Mouse (Mus musculus) heart, postnatal 0 days (tissue): ENCODE results near the gene Smoc2. TPM values are rescaled to one million over a fixed set of nuclear protein-coding genes. Genes with fewer than 3 reads are reported as not detected.
A peak's percentile ranks its signal among the peaks of the same experiment; 100 is the strongest.

ENCODE experiments used
- ATAC-seq: fragments of 200-750 bp; cut with Nextera tagmentation; 2 replicates; pipeline ENCODE4 v1.8.0; 2017; ENCODE audit warnings: low read depth, moderate number of reproducible peaks, moderate library complexity; ENCODE audit not compliant: insufficient read depth
- DNase-seq: peaks from one replicate; pipeline ENCODE4 v3.0.0-alpha.2; 2016; ENCODE audit warnings: low spot score
- H3K27ac ChIP-seq: fragments of 300-500 bp; sonication (generic); 2 replicates; pipeline ENCODE4 v1.5.1; 2014; ENCODE audit warnings: low read depth, mild to moderate bottlenecking
- H3K27me3 ChIP-seq: fragments of 300-500 bp; sonication (generic); 2 replicates; pipeline ENCODE4 v1.6.1; 2014; ENCODE audit warnings: low read length, mixed read lengths; ENCODE audit not compliant: control insufficient read depth, insufficient read depth
- H3K36me3 ChIP-seq: fragments of 300-500 bp; sonication (generic); replicated peaks from 2 replicates; pipeline ENCODE4 v1.6.1; 2014; ENCODE audit warnings: low read length, mixed read lengths; ENCODE audit not compliant: control insufficient read depth, insufficient read depth
- H3K4me1 ChIP-seq: fragments of 300-500 bp; sonication (generic); 2 replicates; pipeline ENCODE4 v1.6.1; 2014; ENCODE audit warnings: antibody characterized with exemption; ENCODE audit not compliant: control insufficient read depth, insufficient read depth
- H3K4me2 ChIP-seq: fragments of 300-500 bp; sonication (generic); 2 replicates; pipeline ENCODE4 v1.6.1; 2014; ENCODE audit warnings: low read depth, mild to moderate bottlenecking, low read length, moderate library complexity
- H3K4me3 ChIP-seq: fragments of 300-500 bp; sonication (generic); 2 replicates; pipeline ENCODE4 v1.5.1; 2014; ENCODE audit warnings: low read depth, low read length
- H3K9ac ChIP-seq: fragments of 300-500 bp; sonication (generic); replicated peaks from 2 replicates; pipeline ENCODE4 v1.6.1; 2014; ENCODE audit warnings: low read depth, low read length, mixed read lengths
- H3K9me3 ChIP-seq: fragments of 300-500 bp; sonication (generic); replicated peaks from 2 replicates; pipeline ENCODE4 v1.6.1; 2016; ENCODE audit warnings: low read length; ENCODE audit not compliant: control insufficient read depth
- CTCF ChIP-seq: IDR thresholded peaks from 2 replicates; pipeline ENCODE4 v1.5.1; 2016; ENCODE audit warnings: antibody characterized with exemption, control low read depth, low read depth
- EP300 ChIP-seq: IDR thresholded peaks from 2 replicates; pipeline ENCODE4 v1.6.1; 2016; ENCODE audit warnings: antibody characterized with exemption, low read depth
- WGBS: fragments of 180-500 bp; shearing (Covaris S2); extraction: QIAGEN DNeasy Blood & Tissue Kit; methylation state at CpG from one replicate; pipeline ENCODE4 v1.1.7; 2014; 5-methylcytosine and 5-hydroxymethylcytosine counted together
- polyA plus RNA-seq: library from polyadenylated mRNA; unstranded; fragments of >200 nt; fragmentation: Nextera tagmentation; extraction: Ambion mirVana; gene quantifications from 2 replicates; pipeline ENCODE4 v1.2.1, GENCODE M21; 2015
- total RNA-seq: library from RNA; depleted of rRNA; stranded (reverse); fragments of >200 nt; gene quantifications from 2 replicates; pipeline ENCODE4 v1.2.3, GENCODE M21; 2014; ENCODE audit warnings: low replicate concordance

Smoc2 gene
- total and polyA plus RNA-seq, 2 experiments from 2014 or later = 22.0 to 24.7 TPM

DNA sequence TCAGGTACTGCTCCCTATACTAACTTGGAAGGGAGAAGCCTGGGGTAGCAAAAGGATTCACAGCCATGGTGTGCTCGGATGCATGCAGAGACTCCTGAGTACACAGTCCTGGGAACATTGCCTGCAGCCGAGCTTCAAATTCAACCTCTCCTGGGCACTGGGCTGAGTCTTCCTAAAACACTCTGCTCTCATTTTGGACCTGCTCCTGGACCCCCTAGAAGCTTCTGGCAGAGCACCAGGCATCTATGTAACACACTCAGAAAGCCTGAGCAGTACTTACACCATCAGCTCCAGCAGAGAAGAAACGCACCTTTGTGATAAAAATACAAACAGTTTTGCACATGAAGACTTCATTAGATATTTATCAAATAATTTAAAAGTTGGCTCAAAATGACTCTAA lies 18.3 kb upstream of the Smoc2 start:
- Histone ChIP-seq H3K4me1 (peaks cover 8% of the 10 kb centered on the region; the same call in 1 of the 2 replicates), H3K36me3 (no peaks in the 10 kb centered on the region), H3K9ac (no peak overlapping the region), H3K9me3 (no peaks in the 10 kb centered on the region), H3K4me2 (no peak overlapping the region), H3K27ac (no peak overlapping the region), H3K4me3 (no peak overlapping the region), H3K27me3 (no peaks in the 10 kb centered on the region)
- ATAC-seq = no peak
- 76% methylated on average over 3 of the region's 3 CpGs for WGBS
- TF ChIP-seq EP300 = no peak
- no peak for TF ChIP-seq CTCF
- DNase-seq = no peak

GRCm38 (mm10) chr17:14262217-14262616 lies 17.1 kb upstream of the Smoc2 start:
- ATAC-seq = no peak
- H3K4me3 ChIP-seq = no peak overlapping the region
- H3K9me3 ChIP-seq = no peaks in the 10 kb centered on the region
- H3K9ac ChIP-seq = no peak overlapping the region
- H3K27ac ChIP-seq = no peak overlapping the region
- H3K27me3 ChIP-seq = no peaks in the 10 kb centered on the region
- peaks cover 8% of the 10 kb centered on the region; the same call in 1 of the 2 replicates for H3K4me1 ChIP-seq
- TF ChIP-seq EP300 (no peak), CTCF (no peak)
- 73% methylated on average over 10 of the region's 10 CpGs for WGBS
- H3K36me3 ChIP-seq = no peaks in the 10 kb centered on the region
- no peak for DNase-seq
- H3K4me2 ChIP-seq = no peak overlapping the region

DNA sequence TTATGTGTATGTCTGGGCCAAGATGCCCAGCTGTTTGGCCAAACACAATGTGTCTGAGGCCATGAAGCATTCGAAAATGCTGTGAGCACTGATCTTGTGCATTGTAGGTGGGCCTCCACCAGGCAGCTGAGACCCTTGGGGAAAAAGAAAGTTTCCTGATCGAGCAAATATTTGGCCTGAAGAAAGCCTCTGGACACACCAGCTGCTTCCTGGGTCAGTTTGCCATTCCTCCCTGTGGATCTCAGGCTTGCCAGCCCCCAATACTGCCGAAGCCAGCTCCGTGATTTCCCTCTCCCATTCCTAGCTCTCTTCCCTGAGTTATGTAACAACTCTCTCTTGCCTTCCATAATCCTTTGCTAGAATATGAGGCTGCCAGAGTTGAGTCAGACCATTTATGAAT lies 11.3 kb upstream of the Smoc2 start:
- DNase-seq (no peak), ATAC-seq (no peak)
- Histone ChIP-seq H3K9ac (no peak overlapping the region), H3K27ac (no peak overlapping the region), H3K4me2 (no peak overlapping the region), H3K9me3 (no peaks in the 10 kb centered on the region), H3K27me3 (0 out of 2 replicates have a peak, but pooled peaks cover 4% of the 10 kb centered on the region), H3K36me3 (no peaks in the 10 kb centered on the region), H3K4me1 (peaks cover 8% of the 10 kb centered on the region; the same call in 1 of the 2 replicates), H3K4me3 (no peak overlapping the region)
- WGBS = 72% methylated on average over 4 of the region's 4 CpGs
- TF ChIP-seq CTCF = no peak
- TF ChIP-seq EP300 = no peak

- no peak for ATAC-seq
- Histone ChIP-seq H3K9me3 (no peaks in the 10 kb centered on the region), H3K9ac (no peak overlapping the region), H3K27me3 (peaks cover 50% of the 10 kb centered on the region), H3K4me3 (no peak overlapping the region), H3K27ac (no peak overlapping the region), H3K4me2 (no peak overlapping the region), H3K36me3 (no peaks in the 10 kb centered on the region), H3K4me1 (no peaks in the 10 kb centered on the region)
- no peak for DNase-seq
- TF ChIP-seq CTCF (no peak), EP300 (no peak)
- 71% methylated on average over 6 of the region's 6 CpGs for WGBS
These were observed 5.9 kb upstream of the Smoc2 start for GRCm38 (mm10) chr17:14273386-14273785.

DNA sequence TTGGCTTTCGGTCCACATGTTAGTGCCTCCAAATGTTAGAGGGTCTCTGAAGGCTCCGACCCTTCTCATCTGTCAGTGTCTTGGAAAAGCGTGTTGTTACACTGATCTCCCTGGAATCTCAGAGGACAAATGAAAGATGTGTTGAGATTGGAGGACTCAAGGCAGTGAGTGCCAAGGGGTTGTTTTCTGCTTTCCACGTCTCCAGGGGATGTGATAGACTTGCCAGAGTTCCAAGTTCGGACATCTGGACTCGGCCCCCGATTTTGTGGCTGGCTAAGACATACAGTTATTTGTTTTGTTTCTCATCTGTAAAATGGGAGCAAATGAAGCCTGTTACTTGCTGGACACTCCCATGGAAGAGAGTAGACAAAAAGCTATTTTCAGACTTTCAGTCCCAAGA lies 2.0 kb upstream of the Smoc2 start:
- Histone ChIP-seq H3K27ac (no peak overlapping the region), H3K4me3 (no peak overlapping the region), H3K9me3 (no peaks in the 10 kb centered on the region), H3K4me1 (0 out of 2 replicates have a peak, but pooled peaks cover 3% of the 10 kb centered on the region), H3K9ac (no peak overlapping the region), H3K27me3 (peaks cover 89% of the 10 kb centered on the region), H3K4me2 (no peak overlapping the region), H3K36me3 (no peaks in the 10 kb centered on the region)
- ATAC-seq (no peak), DNase-seq (no peak)
- TF ChIP-seq CTCF (no peak), EP300 (no peak)
- 80% methylated on average over 7 of the region's 7 CpGs for WGBS

- DNase-seq (no peak), ATAC-seq (no peak)
- Histone ChIP-seq H3K36me3 (no peaks in the 10 kb centered on the region), H3K4me1 (0 out of 2 replicates have a peak, but pooled peaks cover 3% of the 10 kb centered on the region), H3K4me3 (peak overlapping the region; percentile 45), H3K27me3 (peaks cover 95% of the 10 kb centered on the region), H3K9me3 (no peaks in the 10 kb centered on the region), H3K9ac (no peak overlapping the region), H3K4me2 (peak overlapping the region; percentile 66), H3K27ac (no peak overlapping the region)
- 4% methylated on average over 10 of the region's 10 CpGs for whole genome bisulfite sequencing
- TF ChIP-seq EP300 = no peak
- TF ChIP-seq CTCF = no peak
These were observed 627 bp downstream of the Smoc2 start for GRCm38 (mm10) chr17:14279966-14280300.
